Mouse (Mus musculus): ENCODE results near the gene Dnajc4. TPM values are rescaled to one million over a fixed set of nuclear protein-coding genes. Genes with fewer than 3 reads are reported as not detected.

Gene Dnajc4
- polyA plus RNA-seq, 1 experiment from 2014 or later = 23.3 TPM

- Histone ChIP-seq H3K27ac (ENCODE audit: low read length) (peak overlapping the region; percentile 72; the same call in 1 of the 2 replicates), H3K4me3 (replicated peaks; ENCODE audit: low read length) (peak overlapping the region; percentile 63), H3K4me2 (ENCODE audit: low read length) (peak overlapping the region; percentile 88), H3K27me3 (replicated peaks; ENCODE audit: control insufficient read depth, insufficient read depth, low read length) (no peaks in the 10 kb centered on the region), H3K9ac (replicated peaks; ENCODE audit: low read depth, low read length) (peak overlapping the region; percentile 92), H3K36me3 (ENCODE audit: control insufficient read depth, insufficient read depth) (peaks cover 2% of the 10 kb centered on the region; the same call in 1 of the 2 replicates), H3K9me3 (ENCODE audit: control insufficient read depth, low read length) (no peaks in the 10 kb centered on the region), H3K4me1 (replicated peaks; ENCODE audit: control insufficient read depth, insufficient read depth, low read length) (peaks cover 27% of the 10 kb centered on the region)
- ATAC-seq = 0 out of 2 replicates have a peak, but pooled peaks have one; percentile 0
- WGBS = under 1% methylated on average over 8 of the region's 8 CpGs
These were observed 4.5 kb downstream of the Dnajc4 start for GRCm38 (mm10) chr19:6987904-6988285.

- no peaks in the 10 kb centered on the region for H3K27me3 ChIP-seq (replicated peaks; ENCODE audit: control insufficient read depth, insufficient read depth, low read length)
- H3K4me1 ChIP-seq (replicated peaks; ENCODE audit: control insufficient read depth, insufficient read depth, low read length) = peaks cover 24% of the 10 kb centered on the region
- ATAC-seq = peak; percentile 54
- H3K4me3 ChIP-seq (replicated peaks; ENCODE audit: low read length) = peak within 1 kb of the TSS; percentile 63
- peak within 1 kb of the TSS; percentile 72 for H3K27ac ChIP-seq (ENCODE audit: low read length)
- peak within 1 kb of the TSS; percentile 88 for H3K4me2 ChIP-seq (ENCODE audit: low read length)
- H3K9ac ChIP-seq (replicated peaks; ENCODE audit: low read depth, low read length) = peak within 1 kb of the TSS; percentile 92
- no peaks in the 10 kb centered on the region for H3K9me3 ChIP-seq (ENCODE audit: control insufficient read depth, low read length)
- WGBS = under 1% methylated on average over 51 of the region's 85 CpGs
- H3K36me3 ChIP-seq (ENCODE audit: control insufficient read depth, insufficient read depth) = peaks cover 2% of the 10 kb centered on the region; the same call in 1 of the 2 replicates
These were observed 5.1 kb downstream of the Dnajc4 start, which contains the start of gene Vegfb for GRCm38 (mm10) chr19:6987061-6987903. Gene Vegfb (minus strand): TSS chr19:6987651.

- no peak for ATAC-seq
- Histone ChIP-seq H3K4me3 (replicated peaks; ENCODE audit: low read length) (peak overlapping the region; percentile 63), H3K4me2 (ENCODE audit: low read length) (peak overlapping the region; percentile 88), H3K9me3 (ENCODE audit: control insufficient read depth, low read length) (no peaks in the 10 kb centered on the region), H3K4me1 (replicated peaks; ENCODE audit: control insufficient read depth, insufficient read depth, low read length) (peaks cover 20% of the 10 kb centered on the region), H3K27me3 (replicated peaks; ENCODE audit: control insufficient read depth, insufficient read depth, low read length) (no peaks in the 10 kb centered on the region), H3K36me3 (ENCODE audit: control insufficient read depth, insufficient read depth) (peaks cover 2% of the 10 kb centered on the region; the same call in 1 of the 2 replicates), H3K27ac (ENCODE audit: low read length) (no peak overlapping the region; the same call in 1 of the 2 replicates), H3K9ac (replicated peaks; ENCODE audit: low read depth, low read length) (peak overlapping the region; percentile 92)
- 75% methylated on average over 10 of the region's 10 CpGs for WGBS
These were observed 6.2 kb downstream of the Dnajc4 start for GRCm38 (mm10) chr19:6985951-6986708.

- Histone ChIP-seq H3K4me2 (ENCODE audit: low read length) (no peak overlapping the region), H3K27ac (ENCODE audit: low read length) (no peak overlapping the region), H3K27me3 (replicated peaks; ENCODE audit: control insufficient read depth, insufficient read depth, low read length) (no peaks in the 10 kb centered on the region), H3K4me1 (replicated peaks; ENCODE audit: control insufficient read depth, insufficient read depth, low read length) (peaks cover 25% of the 10 kb centered on the region), H3K9me3 (ENCODE audit: control insufficient read depth, low read length) (no peaks in the 10 kb centered on the region), H3K36me3 (ENCODE audit: control insufficient read depth, insufficient read depth) (peaks cover 2% of the 10 kb centered on the region; the same call in 1 of the 2 replicates), H3K4me3 (replicated peaks; ENCODE audit: low read length) (no peak overlapping the region), H3K9ac (replicated peaks; ENCODE audit: low read depth, low read length) (no peak overlapping the region)
- 83% methylated on average over 18 of the region's 19 CpGs for WGBS
- ATAC-seq = no peak
These were observed 7.1 kb downstream of the Dnajc4 start for GRCm38 (mm10) chr19:6985300-6985699.

GRCm38 (mm10) chr19:6983621-6984020, 8.8 kb downstream of the Dnajc4 start:
- H3K27me3 ChIP-seq (replicated peaks; ENCODE audit: control insufficient read depth, insufficient read depth, low read length) = no peaks in the 10 kb centered on the region
- 12% methylated on average over 5 of the region's 5 CpGs for WGBS

GRCm38 (mm10) chr19:6981465-6981864, 10.9 kb downstream of the Dnajc4 start:
- Histone ChIP-seq H3K36me3 (ENCODE audit: control insufficient read depth, insufficient read depth) (peaks cover 8% of the 10 kb centered on the region), H3K4me1 (replicated peaks; ENCODE audit: control insufficient read depth, insufficient read depth, low read length) (peaks cover 42% of the 10 kb centered on the region), H3K4me3 (replicated peaks; ENCODE audit: low read length) (no peak overlapping the region), H3K27ac (ENCODE audit: low read length) (no peak overlapping the region), H3K9me3 (ENCODE audit: control insufficient read depth, low read length) (no peaks in the 10 kb centered on the region), H3K4me2 (ENCODE audit: low read length) (no peak overlapping the region), H3K27me3 (replicated peaks; ENCODE audit: control insufficient read depth, insufficient read depth, low read length) (no peaks in the 10 kb centered on the region), H3K9ac (replicated peaks; ENCODE audit: low read depth, low read length) (no peak overlapping the region)
- ATAC-seq = no peak
- WGBS = 92% methylated on average over 4 of the region's 4 CpGs

More at GRCm38 (mm10) chr19:6983621-6984020, 8.8 kb downstream of the Dnajc4 start:
- Histone ChIP-seq H3K27ac (ENCODE audit: low read length) (no peak overlapping the region), H3K36me3 (ENCODE audit: control insufficient read depth, insufficient read depth) (peaks cover 2% of the 10 kb centered on the region; the same call in 1 of the 2 replicates), H3K9ac (replicated peaks; ENCODE audit: low read depth, low read length) (no peak overlapping the region), H3K4me1 (replicated peaks; ENCODE audit: control insufficient read depth, insufficient read depth, low read length) (peaks cover 35% of the 10 kb centered on the region), H3K9me3 (ENCODE audit: control insufficient read depth, low read length) (no peaks in the 10 kb centered on the region), H3K4me2 (ENCODE audit: low read length) (no peak overlapping the region), H3K4me3 (replicated peaks; ENCODE audit: low read length) (no peak overlapping the region)
- ATAC-seq = no peak

GRCm38 (mm10) chr19:6980381-6981093, 11.8 kb downstream of the Dnajc4 start, which contains the start of gene Fkbp2:
Gene Fkbp2 (minus strand): TSS chr19:6980501.
- peak; percentile 89 for ATAC-seq
- Histone ChIP-seq H3K9ac (replicated peaks; ENCODE audit: low read depth, low read length) (peak within 1 kb of the TSS; percentile 79), H3K4me1 (replicated peaks; ENCODE audit: control insufficient read depth, insufficient read depth, low read length) (peaks cover 41% of the 10 kb centered on the region), H3K4me2 (ENCODE audit: low read length) (peak within 1 kb of the TSS; percentile 78), H3K27me3 (replicated peaks; ENCODE audit: control insufficient read depth, insufficient read depth, low read length) (no peaks in the 10 kb centered on the region), H3K27ac (ENCODE audit: low read length) (peak within 1 kb of the TSS; percentile 95), H3K36me3 (ENCODE audit: control insufficient read depth, insufficient read depth) (peaks cover 8% of the 10 kb centered on the region), H3K4me3 (replicated peaks; ENCODE audit: low read length) (peak within 1 kb of the TSS; percentile 80), H3K9me3 (ENCODE audit: control insufficient read depth, low read length) (no peaks in the 10 kb centered on the region)
- WGBS = 2% methylated on average over 38 of the region's 38 CpGs

GRCm38 (mm10) chr19:6979486-6980380, 12.6 kb downstream of the Dnajc4 start:
- under 1% methylated on average over 53 of the region's 59 CpGs for WGBS
- Histone ChIP-seq H3K4me2 (ENCODE audit: low read length) (peak overlapping the region; percentile 75), H3K9ac (replicated peaks; ENCODE audit: low read depth, low read length) (peak overlapping the region; percentile 79), H3K4me3 (replicated peaks; ENCODE audit: low read length) (peak overlapping the region; percentile 80), H3K9me3 (ENCODE audit: control insufficient read depth, low read length) (no peaks in the 10 kb centered on the region), H3K27ac (ENCODE audit: low read length) (peak overlapping the region; percentile 95), H3K36me3 (ENCODE audit: control insufficient read depth, insufficient read depth) (peaks cover 8% of the 10 kb centered on the region), H3K4me1 (replicated peaks; ENCODE audit: control insufficient read depth, insufficient read depth, low read length) (peaks cover 41% of the 10 kb centered on the region), H3K27me3 (replicated peaks; ENCODE audit: control insufficient read depth, insufficient read depth, low read length) (no peaks in the 10 kb centered on the region)
- ATAC-seq = peak; percentile 84

Data from forebrain, embryonic 16.5 days (tissue).